Mouse (Mus musculus) megakaryocyte, embryonic 14.5 days (primary cell): ENCODE measurements at regions not wholly inside any gene's neighbourhood (a gene's known extent, or its start where the extent isn't known, plus 50 kb on each side); places are given as distances from the start of the nearest gene placed in this dataset.

ENCODE experiments used
- FLI1 ChIP-seq: IDR thresholded peaks from 2 replicates; pipeline ENCODE4 v1.6.1; 2012; ENCODE audit warnings: low read length, inconsistent platforms, mixed read lengths
- GATA1 ChIP-seq: IDR thresholded peaks from 3 replicates; pipeline ENCODE4 v1.6.1; 2012; ENCODE audit warnings: mixed read lengths, low read length, inconsistent platforms, borderline replicate concordance

- TF ChIP-seq FLI1 (no peak), GATA1 (no peak)
These were observed 770.5 kb downstream of the Tmem114 start for GRCm38 (mm10) chr16:7654451-7654850.
